Comparison of ENCODE assay signal across 12 mouse cellular contexts in genomic region chr2:37985690-37986222, GRCm38 (mm10).
DNase-seq lines count a peak whose midpoint lies in the region; ATAC-seq lines count a peak whose summit lies in the region.
"Had no signal": no experiment of that assay in that cellular context is flagged by ENCODE, and none has a peak within 500 bp of the region (broad histone marks: within the 10 kb centered on the region; RNA-seq: fewer than 3 reads in every experiment).

No protein-coding gene starts in this region.

- H3K4me3 ChIP-seq in midbrain, embryonic 15.5 days = no peak overlapping the region
- no peak overlapping the region for H3K4me3 ChIP-seq in midbrain, embryonic 11.5 days (ENCODE audit: low read depth, low read length)
- H3K4me3 ChIP-seq in embryonic facial prominence, embryonic 15.5 days (replicated peaks) = no peak overlapping the region
- H3K4me3 ChIP-seq in limb, embryonic 13.5 days = no peak overlapping the region

- WGBS in midbrain, embryonic 15.5 days = 51% methylated on average over 5 of the region's 5 CpGs
- 67% methylated on average over 5 of the region's 5 CpGs for WGBS in midbrain, embryonic 11.5 days
- WGBS in embryonic facial prominence, embryonic 15.5 days = 27% methylated on average over 5 of the region's 5 CpGs
- 13% methylated on average over 5 of the region's 5 CpGs for WGBS in limb, embryonic 13.5 days

- H3K36me3 ChIP-seq in midbrain, embryonic 15.5 days (replicated peaks) = no peaks in the 10 kb centered on the region
- no peaks in the 10 kb centered on the region for H3K36me3 ChIP-seq in midbrain, embryonic 11.5 days (ENCODE audit: control insufficient read depth, insufficient read depth, low read length)
- H3K36me3 ChIP-seq in embryonic facial prominence, embryonic 15.5 days = no peaks in the 10 kb centered on the region
- H3K36me3 ChIP-seq in limb, embryonic 13.5 days = no peaks in the 10 kb centered on the region

- ATAC-seq in frontal cortex, adult (ENCODE audit: low TSS enrichment) = peak; percentile 39
- ATAC-seq in midbrain, embryonic 15.5 days (replicated peaks) = no peak
- no peak for ATAC-seq in midbrain, embryonic 11.5 days (ENCODE audit: low FRiP score)
- no peak for ATAC-seq in embryonic facial prominence, embryonic 15.5 days (ENCODE audit: insufficient number of reproducible peaks, low FRiP score, low TSS enrichment, low read depth)
- ATAC-seq in limb, embryonic 13.5 days (ENCODE audit: low FRiP score, low read depth) = no peak

- H3K9me3 ChIP-seq in midbrain, embryonic 15.5 days = no peaks in the 10 kb centered on the region
- H3K9me3 ChIP-seq in midbrain, embryonic 11.5 days (ENCODE audit: control insufficient read depth, low read length) = no peaks in the 10 kb centered on the region
- no peaks in the 10 kb centered on the region for H3K9me3 ChIP-seq in embryonic facial prominence, embryonic 15.5 days (replicated peaks)
- H3K9me3 ChIP-seq in limb, embryonic 13.5 days = no peaks in the 10 kb centered on the region

- H3K27ac ChIP-seq in midbrain, embryonic 15.5 days = peak overlapping the region; percentile 2; the same call in 1 of the 2 replicates
- no peak overlapping the region for H3K27ac ChIP-seq in midbrain, embryonic 11.5 days (ENCODE audit: low read depth, low read length)
- peak overlapping the region; percentile 58; the same call in 1 of the 2 replicates for H3K27ac ChIP-seq in embryonic facial prominence, embryonic 15.5 days (replicated peaks)
- peak overlapping the region; percentile 1 for H3K27ac ChIP-seq in limb, embryonic 13.5 days

- no peak overlapping the region for H3K9ac ChIP-seq in midbrain, embryonic 15.5 days
- H3K9ac ChIP-seq in midbrain, embryonic 11.5 days (ENCODE audit: low read length) = no peak overlapping the region
- H3K9ac ChIP-seq in embryonic facial prominence, embryonic 15.5 days = no peak overlapping the region
- no peak overlapping the region for H3K9ac ChIP-seq in limb, embryonic 13.5 days

- H3K4me2 ChIP-seq in midbrain, embryonic 15.5 days = no peak overlapping the region
- no peak overlapping the region for H3K4me2 ChIP-seq in midbrain, embryonic 11.5 days
- H3K4me2 ChIP-seq in embryonic facial prominence, embryonic 15.5 days (replicated peaks) = no peak overlapping the region
- peak overlapping the region; percentile 21; the same call in 1 of the 2 replicates for H3K4me2 ChIP-seq in limb, embryonic 13.5 days (replicated peaks)

- peaks cover 8% of the 10 kb centered on the region; the same call in 1 of the 2 replicates for H3K4me1 ChIP-seq in midbrain, embryonic 15.5 days
- peaks cover 3% of the 10 kb centered on the region; the same call in 1 of the 2 replicates for H3K4me1 ChIP-seq in midbrain, embryonic 11.5 days (ENCODE audit: control insufficient read depth, insufficient read depth, low read length)
- H3K4me1 ChIP-seq in embryonic facial prominence, embryonic 15.5 days = peaks cover 20% of the 10 kb centered on the region
- peaks cover 18% of the 10 kb centered on the region for H3K4me1 ChIP-seq in limb, embryonic 13.5 days

- DNase-seq in frontal cortex, adult 2 months (ENCODE audit: extremely low spot score in 1 of 2, low spot score in 1 of 2) = no peak
- no peak for DNase-seq in midbrain, embryonic 11.5 days (ENCODE audit: low spot score, missing footprints)
- no peak for DNase-seq in spleen, adult 12 weeks (ENCODE audit: low spot score)
- no peak for DNase-seq in gastrocnemius, postnatal 4 days (ENCODE audit: low spot score in 2 of 2)
- DNase-seq: adrenal gland, postnatal 10 days; left cerebral cortex, postnatal 4 days; spleen, adult 18-20 months; thymus, adult 2 months had no signal

- H3K27me3 ChIP-seq in midbrain, embryonic 15.5 days (replicated peaks) = no peaks in the 10 kb centered on the region
- no peaks in the 10 kb centered on the region for H3K27me3 ChIP-seq in midbrain, embryonic 11.5 days (ENCODE audit: control insufficient read depth, insufficient read depth, low read length)
- H3K27me3 ChIP-seq in embryonic facial prominence, embryonic 15.5 days = no peaks in the 10 kb centered on the region
- H3K27me3 ChIP-seq in limb, embryonic 13.5 days = peaks cover 10% of the 10 kb centered on the region; the same call in 1 of the 2 replicates
